In the genomic region with DNA sequence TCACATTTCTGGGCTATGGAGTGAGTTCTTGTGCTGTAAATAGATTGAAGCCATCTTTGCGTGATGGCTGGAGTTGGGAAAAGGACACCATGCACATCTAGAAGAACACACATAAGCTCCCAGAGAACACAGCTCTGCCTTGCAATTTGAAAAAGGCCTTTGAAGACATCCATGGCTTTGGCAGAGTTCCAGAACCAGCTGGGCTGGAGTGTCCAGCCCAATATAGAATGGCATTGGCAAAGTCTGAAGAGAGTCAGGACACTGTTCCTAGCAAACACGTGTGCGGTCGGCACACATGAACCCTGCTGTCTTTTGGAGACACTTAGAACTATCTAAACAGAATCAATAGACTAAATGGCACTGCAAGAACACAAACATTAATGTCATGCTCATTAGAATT, we compare ENCODE assay signal across 14 mouse cellular contexts. TPM values are rescaled to one million over a fixed set of nuclear protein-coding genes. Genes with fewer than 3 reads are reported as not detected.
DNase-seq lines count a peak whose midpoint lies in the region; ATAC-seq and TF ChIP-seq lines count a peak whose summit lies in the region.
"Had no signal": no experiment of that assay in that cellular context is flagged by ENCODE, and none has a peak within 500 bp of the region (broad histone marks: within the 10 kb centered on the region; RNA-seq: fewer than 3 reads in every experiment).

No protein-coding gene starts in this region.

- H3K27me3 ChIP-seq in forebrain, postnatal 0 days (ENCODE audit: insufficient read depth, low read length) = no peaks in the 10 kb centered on the region
- no peaks in the 10 kb centered on the region for H3K27me3 ChIP-seq in forebrain, embryonic 13.5 days
- H3K27me3 ChIP-seq in heart, embryonic 15.5 days = no peaks in the 10 kb centered on the region
- H3K27me3 ChIP-seq: intestine, embryonic 15.5 days; neural tube, embryonic 15.5 days had no signal

- TF ChIP-seq CTCF in forebrain, postnatal 0 days (IDR thresholded peaks at IDR 0.05; ENCODE audit: low read depth) = no peak

- 62% methylated on average over 4 of the region's 4 CpGs for WGBS in forebrain, postnatal 0 days
- 73% methylated on average over 4 of the region's 4 CpGs for WGBS in forebrain, embryonic 13.5 days
- WGBS in heart, embryonic 15.5 days = 42% methylated on average over 4 of the region's 4 CpGs

- no peaks in the 10 kb centered on the region for H3K9me3 ChIP-seq in forebrain, postnatal 0 days (ENCODE audit: low read length)
- H3K9me3 ChIP-seq in forebrain, embryonic 13.5 days (replicated peaks) = no peaks in the 10 kb centered on the region
- no peaks in the 10 kb centered on the region for H3K9me3 ChIP-seq in heart, embryonic 15.5 days (replicated peaks)
- H3K9me3 ChIP-seq: embryonic facial prominence, embryonic 10.5 days; intestine, embryonic 15.5 days; neural tube, embryonic 15.5 days had no signal

- no peaks in the 10 kb centered on the region for H3K36me3 ChIP-seq in forebrain, postnatal 0 days (ENCODE audit: insufficient read depth)
- no peaks in the 10 kb centered on the region for H3K36me3 ChIP-seq in forebrain, embryonic 13.5 days (ENCODE audit: poor library complexity, severe bottlenecking)
- no peaks in the 10 kb centered on the region for H3K36me3 ChIP-seq in heart, embryonic 15.5 days
- H3K36me3 ChIP-seq: embryonic facial prominence, embryonic 10.5 days; intestine, embryonic 15.5 days; neural tube, embryonic 15.5 days had no signal

- no peak overlapping the region for H3K4me3 ChIP-seq in forebrain, postnatal 0 days (ENCODE audit: low read depth, low read length)
- H3K4me3 ChIP-seq in forebrain, embryonic 13.5 days = no peak overlapping the region
- H3K4me3 ChIP-seq in heart, embryonic 15.5 days = no peak overlapping the region
- H3K4me3 ChIP-seq: embryonic facial prominence, embryonic 10.5 days; intestine, embryonic 15.5 days; neural tube, embryonic 15.5 days had no signal

- no peak overlapping the region for H3K9ac ChIP-seq in forebrain, postnatal 0 days
- H3K9ac ChIP-seq in forebrain, embryonic 13.5 days = no peak overlapping the region
- no peak overlapping the region for H3K9ac ChIP-seq in heart, embryonic 15.5 days
- H3K9ac ChIP-seq: intestine, embryonic 15.5 days; neural tube, embryonic 15.5 days had no signal

- H3K4me2 ChIP-seq in forebrain, postnatal 0 days (ENCODE audit: low read depth) = no peak overlapping the region
- H3K4me2 ChIP-seq in forebrain, embryonic 13.5 days = no peak overlapping the region
- H3K4me2 ChIP-seq in heart, embryonic 15.5 days = no peak overlapping the region
- H3K4me2 ChIP-seq: intestine, embryonic 15.5 days; neural tube, embryonic 15.5 days had no signal

- DNase-seq in forebrain, postnatal 0 days = peak; percentile 16
- peak; percentile 21 for DNase-seq in kidney, postnatal 14 days
- DNase-seq in kidney, adult 18-20 months = no peak
- peak; percentile 32 for DNase-seq in brain, adult 2 months (ENCODE audit: low read depth, low spot score)
- DNase-seq in urinary bladder, postnatal 36 days (ENCODE audit: low spot score in 2 of 2) = no peak
- DNase-seq in urinary bladder, postnatal 25 days (ENCODE audit: low spot score) = no peak
- DNase-seq: B cell, adult 2 months; cerebellum, adult 8-10 months; thymus, postnatal 25 days had no signal

- H3K4me1 ChIP-seq in forebrain, postnatal 0 days (ENCODE audit: insufficient read depth) = no peaks in the 10 kb centered on the region
- H3K4me1 ChIP-seq in forebrain, embryonic 13.5 days = no peaks in the 10 kb centered on the region
- peaks cover 19% of the 10 kb centered on the region for H3K4me1 ChIP-seq in heart, embryonic 15.5 days (replicated peaks)
- H3K4me1 ChIP-seq: embryonic facial prominence, embryonic 10.5 days; intestine, embryonic 15.5 days; neural tube, embryonic 15.5 days had no signal

- H3K27ac ChIP-seq in forebrain, postnatal 0 days (ENCODE audit: low read depth, low read length) = no peak overlapping the region
- H3K27ac ChIP-seq in forebrain, embryonic 13.5 days = no peak overlapping the region
- peak overlapping the region; percentile 79 for H3K27ac ChIP-seq in heart, embryonic 15.5 days
- H3K27ac ChIP-seq: embryonic facial prominence, embryonic 10.5 days; intestine, embryonic 15.5 days; neural tube, embryonic 15.5 days had no signal

- no peak for ATAC-seq in forebrain, postnatal 0 days
- ATAC-seq in forebrain, embryonic 13.5 days = no peak
- peak; percentile 53; the same call in 1 of the 2 replicates for ATAC-seq in heart, embryonic 15.5 days (replicated peaks; ENCODE audit: insufficient number of reproducible peaks, insufficient read depth, low FRiP score, low read depth)
- ATAC-seq: intestine, embryonic 15.5 days had no signal

RNA-seq across cellular contexts. Expression of a gene that starts 26.7 kb away (rescaled TPM):
- total RNA-seq in forebrain, postnatal 0 days (2014; rRNA removed) = 15.9 and 20.1 TPM in 2 replicates
- 7.4 and 12.2 TPM in 2 replicates for polyA plus RNA-seq in forebrain, postnatal 0 days (2015; fragmentation: Nextera tagmentation; extraction: Ambion mirVana)
- 8.7 and 10.7 TPM in 2 replicates for polyA plus RNA-seq in forebrain, embryonic 13.5 days (2015; fragmentation: Nextera tagmentation; extraction: Ambion mirVana)
- 180 and 220 TPM in 2 replicates for polyA plus RNA-seq in heart, embryonic 15.5 days (2015; fragmentation: Nextera tagmentation; extraction: Ambion mirVana)

Comparison
In these comparisons a context has a peak if more than half of its experiments do, and no peak if none do; other contexts are left out.
1. DNase-seq: peak in forebrain, postnatal 0 days (single experiment), kidney, postnatal 14 days (single experiment) and brain, adult 2 months (single experiment); none in kidney, adult 18-20 months (single experiment), urinary bladder, postnatal 36 days (0 of 2) and urinary bladder, postnatal 25 days (single experiment).
2. RNA of a gene that starts 26.7 kb away (polyA plus RNA-seq): 180 to 220 TPM in heart, embryonic 15.5 days; 7.4 to 12.2 TPM in forebrain, postnatal 0 days and 8.7 to 10.7 TPM in forebrain, embryonic 13.5 days; every median in the first group is over 10 times any median in the second.